Mouse (Mus musculus) heart, embryonic 12.5 days (tissue): ENCODE measurements at regions not wholly inside any gene's neighbourhood (a gene's known extent, or its start where the extent isn't known, plus 50 kb on each side); places are given as distances from the start of the nearest gene placed in this dataset.

Experiments
- ATAC-seq: fragments of 200-750 bp; cut with Nextera tagmentation; 2 replicates; pipeline ENCODE4 v1.8.0; 2017; ENCODE audit warnings: moderate TSS enrichment, moderate library complexity; ENCODE audit not compliant: insufficient number of reproducible peaks, low FRiP score
- H3K27ac ChIP-seq: fragments of 300-500 bp; sonication (generic); 2 replicates; pipeline ENCODE4 v1.5.1; 2016; ENCODE audit warnings: mild to moderate bottlenecking, moderate library complexity; ENCODE audit not compliant: poor library complexity, severe bottlenecking
- H3K27me3 ChIP-seq: fragments of 300-500 bp; sonication (generic); replicated peaks from 2 replicates; pipeline ENCODE4 v1.6.1; 2016; ENCODE audit warnings: mild to moderate bottlenecking, moderate library complexity
- H3K36me3 ChIP-seq: fragments of 300-500 bp; sonication (generic); 2 replicates; pipeline ENCODE4 v1.6.1; 2016; ENCODE audit warnings: mild to moderate bottlenecking, moderate library complexity
- H3K4me1 ChIP-seq: fragments of 300-500 bp; sonication (generic); replicated peaks from 2 replicates; pipeline ENCODE4 v1.6.1; 2016; ENCODE audit warnings: mild to moderate bottlenecking
- H3K4me2 ChIP-seq: fragments of 300-500 bp; sonication (generic); 2 replicates; pipeline ENCODE4 v1.6.1; 2016; ENCODE audit warnings: mild to moderate bottlenecking, moderate library complexity
- H3K4me3 ChIP-seq: fragments of 300-500 bp; sonication (generic); 2 replicates; pipeline ENCODE4 v1.5.1; 2016; ENCODE audit warnings: mild to moderate bottlenecking
- H3K9ac ChIP-seq: fragments of 300-500 bp; sonication (generic); 2 replicates; pipeline ENCODE4 v1.6.1; 2016; ENCODE audit warnings: mild to moderate bottlenecking, moderate library complexity
- H3K9me3 ChIP-seq: fragments of 300-500 bp; sonication (generic); replicated peaks from 2 replicates; pipeline ENCODE4 v1.6.1; 2016; ENCODE audit warnings: mild to moderate bottlenecking, moderate library complexity
- WGBS: fragments of 180-500 bp; shearing (Covaris S2); methylation state at CpG from one replicate; pipeline ENCODE4 v1.1.7; 2016; 5-methylcytosine and 5-hydroxymethylcytosine counted together

DNA sequence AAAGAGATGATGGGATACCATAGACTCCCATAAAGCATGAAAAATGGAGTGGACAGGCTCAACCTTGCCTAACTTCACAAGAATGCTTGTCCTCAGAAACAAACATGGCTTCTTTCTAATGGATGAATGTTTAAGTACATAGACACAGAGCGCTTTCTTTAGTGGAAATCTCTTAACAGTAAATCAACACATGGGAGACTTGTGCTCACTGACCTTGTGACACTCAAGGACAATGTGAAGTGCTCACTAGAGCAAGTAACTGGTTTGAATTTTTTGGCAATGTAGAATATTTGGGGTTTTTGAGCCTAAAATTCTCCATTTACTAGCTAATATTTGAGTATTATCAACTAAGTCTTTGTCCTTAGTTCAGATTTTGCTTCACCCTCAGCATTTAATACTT is 88.0 kb downstream of the Tent5c start:
- H3K4me2 ChIP-seq: no peak overlapping the region
- WGBS: 96% methylated on average over 1 of the region's 1 CpGs
- H3K27ac ChIP-seq: no peak overlapping the region
- no peaks in the 10 kb centered on the region for H3K36me3 ChIP-seq
- no peaks in the 10 kb centered on the region for H3K27me3 ChIP-seq
- H3K4me1 ChIP-seq: no peaks in the 10 kb centered on the region
- no peaks in the 10 kb centered on the region for H3K9me3 ChIP-seq
- H3K9ac ChIP-seq: no peak overlapping the region
- no peak overlapping the region for H3K4me3 ChIP-seq
- ATAC-seq: no peak

DNA sequence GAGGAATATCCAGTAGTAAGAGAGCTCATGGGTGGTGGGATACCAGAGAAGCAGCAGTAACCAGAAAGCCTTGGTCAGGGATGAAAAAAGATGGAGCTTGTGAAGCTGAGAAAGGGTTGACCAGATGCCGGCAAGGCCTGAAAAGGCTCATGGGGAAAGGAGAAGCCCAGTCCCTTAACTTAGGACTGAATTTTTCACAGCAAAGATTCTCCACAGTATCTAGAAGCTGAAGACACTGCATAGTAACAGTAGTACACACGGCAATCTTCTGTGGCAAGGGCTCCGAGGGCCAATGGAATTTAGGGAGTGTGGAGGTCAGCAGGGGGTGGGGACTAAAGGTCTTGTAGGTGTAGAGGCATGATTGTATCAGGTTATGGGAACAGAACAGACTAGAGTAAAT is 91.6 kb downstream of the Tent5c start:
- H3K36me3 ChIP-seq: no peaks in the 10 kb centered on the region

DNA sequence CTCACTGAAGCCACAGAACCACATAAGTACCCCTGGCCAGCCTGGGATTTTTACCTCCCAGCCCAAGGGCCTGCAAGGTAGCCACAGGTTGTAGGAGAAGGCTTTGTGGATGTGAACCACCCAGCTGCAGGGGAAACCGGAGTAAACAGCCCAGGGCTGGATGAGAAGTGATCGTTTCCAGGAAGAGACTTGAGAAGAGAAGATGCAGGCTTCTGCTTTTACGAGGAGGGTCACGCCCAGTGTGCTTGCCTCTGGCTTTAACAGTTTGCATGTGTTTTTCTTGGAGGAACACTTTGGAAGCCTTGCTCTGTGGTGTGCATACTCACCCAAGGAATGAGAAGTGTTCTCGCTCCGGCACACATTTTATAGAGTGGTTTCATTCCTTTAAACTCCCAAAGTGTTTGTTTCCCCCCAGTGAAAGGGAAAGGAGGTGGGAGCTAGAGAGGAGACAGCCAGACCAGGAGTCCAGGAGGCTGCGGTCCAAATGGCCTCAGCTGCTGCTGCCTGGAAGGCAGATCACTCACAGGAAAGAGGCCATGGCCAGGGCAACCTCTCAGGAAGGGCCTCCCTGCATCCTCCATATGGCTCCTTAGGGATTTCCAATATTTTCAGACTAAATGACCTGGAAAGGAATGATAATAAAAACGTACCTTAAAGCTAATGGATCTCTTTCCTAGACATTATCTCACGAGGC is 94.1 kb downstream of the Tent5c start:
- Histone ChIP-seq H3K4me2 (no peak overlapping the region), H3K4me1 (no peaks in the 10 kb centered on the region; the same call in 1 of the 2 replicates), H3K36me3 (no peaks in the 10 kb centered on the region), H3K27ac (no peak overlapping the region), H3K4me3 (no peak overlapping the region), H3K27me3 (0 out of 2 replicates have a peak, but pooled peaks cover 2% of the 10 kb centered on the region), H3K9ac (no peak overlapping the region), H3K9me3 (no peaks in the 10 kb centered on the region)
- ATAC-seq: no peak; the same call in 1 of the 2 replicates
- WGBS: 60% methylated on average over 9 of the region's 9 CpGs

More for the DNA sequence above, 91.6 kb downstream of the Tent5c start:
- H3K9ac ChIP-seq: no peak overlapping the region
- no peaks in the 10 kb centered on the region for H3K27me3 ChIP-seq
- H3K4me3 ChIP-seq: no peak overlapping the region
- 75% methylated on average over 3 of the region's 3 CpGs for WGBS
- no peaks in the 10 kb centered on the region; the same call in 1 of the 2 replicates for H3K4me1 ChIP-seq
- H3K27ac ChIP-seq: no peak overlapping the region
- H3K4me2 ChIP-seq: no peak overlapping the region
- H3K9me3 ChIP-seq: no peaks in the 10 kb centered on the region
- ATAC-seq: no peak

DNA sequence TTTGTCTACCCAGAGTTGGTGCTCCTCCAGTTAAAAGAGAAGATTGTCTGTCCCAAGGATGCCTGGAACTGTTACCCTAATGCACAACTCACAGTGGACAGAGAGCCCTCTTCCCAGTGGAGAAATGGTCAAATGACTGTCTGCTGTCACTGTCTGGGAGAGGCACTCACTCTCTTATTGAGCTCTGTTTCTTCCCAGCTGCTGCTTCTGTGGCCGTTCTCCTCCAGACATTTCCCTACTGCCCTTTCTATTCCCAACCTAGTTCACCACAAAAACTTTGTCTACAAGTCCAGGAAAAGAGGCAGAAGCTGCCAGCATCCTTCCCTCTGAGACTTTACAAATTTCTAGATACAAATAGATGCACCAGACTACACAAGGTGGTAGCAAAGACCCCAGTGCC is 95.2 kb downstream of the Tent5c start:
- Histone ChIP-seq H3K9ac (no peak overlapping the region), H3K4me2 (no peak overlapping the region), H3K4me3 (no peak overlapping the region), H3K4me1 (no peaks in the 10 kb centered on the region; the same call in 1 of the 2 replicates), H3K36me3 (no peaks in the 10 kb centered on the region), H3K9me3 (no peaks in the 10 kb centered on the region), H3K27ac (no peak overlapping the region), H3K27me3 (0 out of 2 replicates have a peak, but pooled peaks cover 2% of the 10 kb centered on the region)
- WGBS: 71% methylated on average over 1 of the region's 1 CpGs
- ATAC-seq: no peak

DNA sequence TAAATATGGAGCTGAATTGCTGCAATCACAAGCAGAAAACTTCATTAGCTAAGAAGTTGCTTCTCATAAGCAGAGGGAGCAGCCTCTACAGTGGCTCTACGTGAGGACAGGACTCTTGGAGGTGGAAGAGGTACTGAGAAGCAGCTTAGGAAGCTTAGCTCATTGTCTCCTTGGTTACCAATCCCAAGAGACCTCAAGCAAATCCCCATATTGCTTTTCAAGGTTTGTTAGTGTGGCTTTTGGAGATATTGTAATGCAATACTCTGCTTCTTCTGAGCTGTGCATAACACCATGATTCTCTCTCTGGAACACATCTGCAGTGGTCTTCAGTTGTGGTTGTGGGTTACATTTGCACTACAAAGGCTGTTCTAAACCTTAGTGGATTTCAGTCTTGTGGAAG is 106.9 kb downstream of the Tent5c start:
- Histone ChIP-seq H3K36me3 (no peaks in the 10 kb centered on the region), H3K4me2 (no peak overlapping the region)
- WGBS: 60% methylated on average over 1 of the region's 1 CpGs

DNA sequence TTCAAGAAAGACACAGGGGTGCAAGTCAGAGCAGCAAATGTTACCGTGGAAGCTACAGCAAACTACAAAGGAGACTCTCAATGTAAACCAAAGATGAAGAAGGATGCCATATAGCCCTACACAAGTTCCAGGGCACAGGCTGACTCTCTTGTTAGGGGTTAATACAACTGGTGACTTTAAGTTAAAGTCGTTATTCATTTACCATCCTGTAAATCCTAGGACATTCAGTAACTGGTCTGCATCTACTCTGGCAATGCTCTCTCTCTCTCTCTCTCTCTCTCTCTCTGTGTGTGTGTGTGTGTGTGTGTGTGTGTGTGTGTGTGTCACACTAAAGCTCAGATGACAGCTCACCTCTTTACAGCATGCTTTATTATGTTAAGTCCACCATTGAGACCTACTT is 107.8 kb downstream of the Tent5c start:
- no peaks in the 10 kb centered on the region for H3K9me3 ChIP-seq
- WGBS: 77% methylated on average over 2 of the region's 2 CpGs
- H3K27ac ChIP-seq: no peak overlapping the region
- no peak overlapping the region for H3K4me3 ChIP-seq
- no peaks in the 10 kb centered on the region for H3K36me3 ChIP-seq
- no peaks in the 10 kb centered on the region for H3K4me1 ChIP-seq
- H3K9ac ChIP-seq: no peak overlapping the region
- H3K4me2 ChIP-seq: no peak overlapping the region
- H3K27me3 ChIP-seq: no peaks in the 10 kb centered on the region
- no peak for ATAC-seq

More for the DNA sequence above, 106.9 kb downstream of the Tent5c start:
- no peak overlapping the region for H3K27ac ChIP-seq
- ATAC-seq: no peak
- no peak overlapping the region for H3K9ac ChIP-seq
- H3K27me3 ChIP-seq: no peaks in the 10 kb centered on the region
- no peaks in the 10 kb centered on the region for H3K4me1 ChIP-seq
- no peaks in the 10 kb centered on the region for H3K9me3 ChIP-seq
- no peak overlapping the region for H3K4me3 ChIP-seq

DNA sequence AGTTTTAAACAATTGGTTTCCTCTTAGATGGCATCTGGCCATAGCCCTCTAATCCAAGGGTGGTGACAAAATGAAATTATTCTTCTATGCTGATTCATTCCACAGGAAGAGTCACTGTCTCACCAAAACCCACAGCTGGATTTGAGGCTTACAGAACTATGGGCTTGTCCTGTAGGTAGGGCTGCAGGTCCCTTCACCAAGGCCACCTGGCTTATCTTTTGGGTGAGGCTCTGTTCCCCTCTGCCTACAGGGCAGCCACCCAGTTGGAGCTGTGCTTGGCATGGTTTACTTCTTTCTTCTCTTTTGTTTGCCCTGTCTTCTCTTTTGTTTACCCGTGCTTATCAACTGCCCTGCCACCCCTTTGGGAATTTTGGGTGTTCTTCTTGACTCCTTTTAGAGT is 113.0 kb downstream of the Tent5c start:
- no peaks in the 10 kb centered on the region for H3K4me1 ChIP-seq
- no peak overlapping the region for H3K4me3 ChIP-seq
- WGBS: 63% methylated on average over 1 of the region's 1 CpGs
- no peak overlapping the region for H3K27ac ChIP-seq
- H3K36me3 ChIP-seq: no peaks in the 10 kb centered on the region
- H3K27me3 ChIP-seq: no peaks in the 10 kb centered on the region
- no peak overlapping the region for H3K9ac ChIP-seq
- H3K4me2 ChIP-seq: no peak overlapping the region
- H3K9me3 ChIP-seq: no peaks in the 10 kb centered on the region
- no peak for ATAC-seq

DNA sequence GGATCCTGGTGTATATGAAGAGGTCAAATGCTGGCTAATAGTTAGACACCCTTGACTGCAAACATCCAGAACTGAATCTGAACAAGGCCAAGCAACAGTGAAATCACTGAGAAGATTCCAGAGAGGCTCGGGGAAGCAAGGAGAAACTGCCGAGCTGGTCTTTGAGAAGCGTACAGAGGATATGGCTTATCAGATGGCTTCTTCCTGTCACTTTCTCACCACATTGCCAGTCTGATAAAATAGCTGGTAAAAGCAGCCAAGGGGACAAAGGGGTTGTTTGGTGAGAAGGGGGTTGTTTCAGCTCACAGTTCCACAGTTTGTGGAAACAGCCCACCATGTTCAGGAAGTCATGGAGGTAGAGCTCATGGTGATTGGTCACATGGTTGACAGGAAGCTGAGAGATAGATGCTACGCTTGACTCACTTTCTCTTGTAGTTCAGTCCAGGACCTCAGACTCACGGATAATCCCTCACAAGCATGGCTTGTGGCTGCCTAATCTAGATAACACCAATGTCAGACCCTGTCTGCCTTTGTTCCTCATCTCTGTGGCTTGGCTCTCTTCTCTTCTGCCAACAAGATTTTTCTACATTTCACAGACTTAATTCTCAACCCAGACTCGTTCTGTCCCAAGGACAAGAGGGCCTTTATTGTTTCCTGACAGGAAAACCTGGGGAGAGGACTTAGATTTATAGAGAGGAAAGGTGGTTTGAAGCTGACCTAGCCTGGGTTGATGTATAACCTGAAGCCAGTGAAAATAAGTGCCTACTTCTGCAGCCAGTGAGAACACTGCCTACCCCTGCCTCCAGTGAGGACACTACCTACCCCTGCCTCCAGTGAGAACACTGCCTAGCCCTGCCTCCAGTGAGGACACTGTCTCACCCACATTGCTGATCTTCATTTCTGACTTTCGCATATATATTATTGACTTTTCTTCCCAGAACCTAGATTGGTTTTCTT is 122.0 kb downstream of the Tent5c start:
- H3K4me2 ChIP-seq: no peak overlapping the region
- no peaks in the 10 kb centered on the region for H3K9me3 ChIP-seq
- H3K27ac ChIP-seq: no peak overlapping the region
- H3K9ac ChIP-seq: no peak overlapping the region
- no peak overlapping the region for H3K4me3 ChIP-seq
- H3K4me1 ChIP-seq: no peaks in the 10 kb centered on the region; the same call in 1 of the 2 replicates
- no peaks in the 10 kb centered on the region for H3K36me3 ChIP-seq
- no peak for ATAC-seq
- WGBS: 42% methylated on average over 7 of the region's 7 CpGs
- no peaks in the 10 kb centered on the region for H3K27me3 ChIP-seq

DNA sequence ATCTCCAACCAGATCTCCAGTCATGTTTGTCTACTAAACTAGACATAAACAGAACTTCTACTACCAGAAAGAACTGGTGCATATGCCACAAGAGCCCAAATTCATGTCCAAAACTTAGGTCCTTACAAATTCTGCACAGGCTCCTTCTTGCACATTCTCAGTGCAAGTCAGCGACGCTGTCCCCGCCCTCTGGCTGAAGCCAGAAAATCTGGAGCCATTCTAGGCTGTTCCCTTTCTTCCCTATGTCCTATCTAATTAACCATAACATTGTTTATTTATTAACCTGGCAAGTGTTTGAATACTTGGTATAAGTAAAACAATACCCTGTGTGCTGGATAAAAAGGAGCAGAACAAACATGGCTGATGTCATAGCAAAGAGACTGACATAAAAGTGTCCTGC is 122.7 kb downstream of the Tent5c start:
- Histone ChIP-seq H3K4me1 (no peaks in the 10 kb centered on the region; the same call in 1 of the 2 replicates), H3K27ac (no peak overlapping the region), H3K4me3 (no peak overlapping the region), H3K27me3 (no peaks in the 10 kb centered on the region), H3K9me3 (no peaks in the 10 kb centered on the region), H3K9ac (no peak overlapping the region), H3K36me3 (no peaks in the 10 kb centered on the region), H3K4me2 (no peak overlapping the region)
- ATAC-seq: no peak
- WGBS: 89% methylated on average over 3 of the region's 3 CpGs

DNA sequence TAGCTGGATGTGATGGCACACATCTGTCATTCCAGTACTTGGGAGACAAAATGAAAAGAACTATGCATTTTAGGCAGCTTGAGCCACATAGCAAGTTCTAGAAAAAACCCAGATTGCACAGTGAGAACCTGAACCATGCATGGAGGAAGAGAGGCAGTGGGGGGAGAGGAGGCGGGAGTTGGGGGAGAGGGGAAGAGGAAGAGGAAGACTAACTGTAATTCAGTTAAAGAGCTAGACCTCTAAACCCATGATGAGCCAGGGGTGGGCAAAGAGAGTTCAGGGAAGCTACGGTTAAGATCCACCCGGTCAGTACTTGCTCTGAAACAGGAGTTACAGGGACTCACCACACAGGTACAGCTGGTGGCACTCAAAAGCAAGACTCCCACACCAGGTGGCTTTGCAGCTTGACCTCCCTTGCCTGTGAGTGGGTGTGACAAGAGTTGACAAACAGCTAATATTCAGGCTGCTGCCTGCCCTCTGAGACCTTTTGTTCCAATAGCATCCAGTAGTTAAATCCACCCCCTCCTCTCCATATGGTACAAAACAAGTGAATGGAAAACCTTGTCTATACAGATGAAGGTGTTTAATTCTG is 123.7 kb downstream of the Tent5c start:
- no peak overlapping the region for H3K4me2 ChIP-seq
- no peak for ATAC-seq
- WGBS: 84% methylated on average over 3 of the region's 3 CpGs
- H3K27me3 ChIP-seq: no peaks in the 10 kb centered on the region
- no peaks in the 10 kb centered on the region for H3K36me3 ChIP-seq
- no peaks in the 10 kb centered on the region for H3K9me3 ChIP-seq
- H3K4me1 ChIP-seq: no peaks in the 10 kb centered on the region; the same call in 1 of the 2 replicates
- H3K27ac ChIP-seq: no peak overlapping the region
- no peak overlapping the region for H3K9ac ChIP-seq
- H3K4me3 ChIP-seq: no peak overlapping the region

DNA sequence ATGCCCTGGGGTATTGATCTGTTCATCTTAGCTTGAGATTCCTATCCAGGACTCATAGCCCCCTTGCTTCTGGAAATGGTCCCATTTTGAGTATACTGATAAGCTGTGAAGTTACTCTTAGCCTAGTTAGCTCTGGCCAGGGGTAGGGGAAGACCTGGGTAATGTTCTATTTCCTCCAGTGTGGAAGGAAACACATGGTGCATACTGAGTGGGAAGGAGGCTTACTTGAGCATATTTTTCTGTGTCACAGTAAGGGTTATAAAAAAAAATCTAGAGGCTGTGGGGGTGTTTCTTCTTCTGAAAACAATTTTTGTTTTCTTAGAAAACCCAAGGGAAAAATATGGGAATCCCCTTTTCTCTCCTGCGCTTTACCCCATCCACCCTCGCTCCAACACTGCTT is 124.4 kb downstream of the Tent5c start:
- no peak for ATAC-seq
- no peak overlapping the region for H3K4me2 ChIP-seq
- no peak overlapping the region for H3K27ac ChIP-seq
- no peaks in the 10 kb centered on the region for H3K27me3 ChIP-seq
- H3K9me3 ChIP-seq: no peaks in the 10 kb centered on the region
- WGBS: 90% methylated on average over 2 of the region's 2 CpGs
- no peaks in the 10 kb centered on the region; the same call in 1 of the 2 replicates for H3K4me1 ChIP-seq
- H3K4me3 ChIP-seq: no peak overlapping the region
- no peak overlapping the region for H3K9ac ChIP-seq
- H3K36me3 ChIP-seq: no peaks in the 10 kb centered on the region
